Mouse (Mus musculus): ENCODE measurements around the gene Rhoa.
"Not testable (repeated sequence)": the region's sequence is repeated elsewhere in the genome, so short reads cannot be mapped to it uniquely, and the experiment has no call there.

- TF ChIP-seq CTCF (IDR thresholded peaks at IDR 0.05; ENCODE audit: low read depth); EP300 (optimal IDR thresholded peaks at IDR 0.05): not testable (repeated sequence)
Measured at GRCm38 (mm10) chr9:108268701-108269100, 37.2 kb upstream of the Rhoa start.

Measured in stomach, postnatal 0 days (tissue).